Mouse (Mus musculus) kidney, adult 2 months (tissue): Measurements from ENCODE around the gene Mcm3. TPM values are rescaled to one million over a fixed set of nuclear protein-coding genes. Genes with fewer than 3 reads are reported as not detected.

Experiments
- DNase-seq: peaks from one replicate; pipeline ENCODE4 v3.0.0; 2021
- H3K27ac ChIP-seq: fragments of 200-500 bp; 2 replicates; pipeline ENCODE4 v1.5.1; 2012; ENCODE audit warnings: low read depth, low read length, control low read depth, inconsistent platforms; ENCODE audit not compliant: insufficient read depth
- H3K27me3 ChIP-seq: fragments of 200-500 bp; replicated peaks from 2 replicates; pipeline ENCODE4 v1.6.1; 2012; ENCODE audit warnings: mild to moderate bottlenecking, moderate library complexity, low read length, inconsistent platforms; ENCODE audit not compliant: control insufficient read depth, insufficient read depth
- H3K36me3 ChIP-seq: fragments of 200-500 bp; 2 replicates; pipeline ENCODE4 v1.6.1; 2012; ENCODE audit warnings: mild to moderate bottlenecking, moderate library complexity, low read length, inconsistent platforms; ENCODE audit not compliant: control insufficient read depth, insufficient read depth
- H3K4me1 ChIP-seq: fragments of 200-500 bp; 2 replicates; pipeline ENCODE4 v1.6.1; 2011; ENCODE audit warnings: low read length; ENCODE audit not compliant: control insufficient read depth, insufficient read depth
- H3K4me3 ChIP-seq: fragments of 200-500 bp; 2 replicates; pipeline ENCODE4 v1.5.1; 2011; ENCODE audit warnings: mild to moderate bottlenecking, low read depth, low read length, control low read depth; ENCODE audit not compliant: insufficient read depth
- CTCF ChIP-seq: fragments of 200-500 bp; conservative IDR thresholded peaks from 2 replicates; pipeline ENCODE4 v1.5.1; 2011; ENCODE audit warnings: low read depth, mild to moderate bottlenecking, control low read depth, low read length, moderate library complexity, mixed read lengths; ENCODE audit not compliant: insufficient read depth, insufficient read length
- POLR2A ChIP-seq: fragments of 200-500 bp; IDR thresholded peaks from one replicate; pipeline ENCODE4 v1.6.1; 2011; ENCODE audit warnings: low read depth, low read length, control low read depth
- WGBS: fragments of 180-500 bp; shearing (Covaris S2); methylation state at CpG from one replicate; pipeline ENCODE4 v1.1.7; 2018; 5-methylcytosine and 5-hydroxymethylcytosine counted together
- polyA plus RNA-seq: library from polyadenylated mRNA; depleted of rRNA; stranded (reverse); fragments of >200 nt; gene quantifications from 2 replicates; pipeline ENCODE4 v1.2.3, GENCODE M21; 2012; rRNA removed

The Mcm3 gene
- polyA plus RNA-seq, 1 experiment, result 5.6 TPM

DNA sequence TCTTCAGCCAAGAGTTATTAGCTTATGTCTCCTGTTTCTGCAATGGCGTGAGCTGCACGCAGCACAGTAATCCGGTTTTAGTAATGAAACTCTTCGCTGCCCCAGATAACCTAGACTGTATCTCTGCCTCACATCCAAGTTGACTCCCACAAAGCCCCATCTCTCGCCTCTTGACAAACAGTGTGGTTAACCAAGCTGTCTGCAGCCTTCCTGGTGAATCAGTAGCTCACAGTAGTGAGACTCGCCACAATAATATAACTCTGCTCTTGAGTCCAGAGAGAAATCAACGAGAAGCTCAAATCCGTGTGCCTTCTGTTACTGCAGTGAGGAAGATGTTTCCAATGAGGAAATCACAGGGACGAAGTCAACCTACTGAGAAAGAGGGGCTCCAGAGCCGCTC, 65.7 kb downstream of the Mcm3 start:
- H3K27ac ChIP-seq, result no peak overlapping the region
- 72% methylated on average over 10 of the region's 10 CpGs for WGBS
- H3K27me3 ChIP-seq, result no peaks in the 10 kb centered on the region
- no peaks in the 10 kb centered on the region for H3K36me3 ChIP-seq
- no peak for TF ChIP-seq POLR2A
- no peak for TF ChIP-seq CTCF
- no peak overlapping the region for H3K4me3 ChIP-seq
- H3K4me1 ChIP-seq, result no peaks in the 10 kb centered on the region
- DNase-seq, result no peak

Other genes starting within 250 kb of the Mcm3 start
- 17.3 and 21.3 TPM in 2 replicates for gene Pkhd1, start 202.2 kb downstream of the Mcm3 start, polyA plus RNA-seq
- not detected in 2 replicates for gene Il17a, start 89.4 kb downstream of the Mcm3 start, polyA plus RNA-seq
- gene Il17f, start 29.7 kb downstream of the Mcm3 start, polyA plus RNA-seq, result 0.80 and 1.9 TPM in 2 replicates
- 2.6 and 2.8 TPM in 2 replicates for gene Paqr8, start 70.3 kb upstream of the Mcm3 start, polyA plus RNA-seq
- gene Efhc1, start 131.3 kb upstream of the Mcm3 start, polyA plus RNA-seq, result 0.48 and 0.52 TPM in 2 replicates